Mouse (Mus musculus) layer of hippocampus, postnatal 25 days (tissue): ENCODE results near the gene Rab11fip5. TPM values are rescaled to one million over a fixed set of nuclear protein-coding genes. Genes with fewer than 3 reads are reported as not detected.

Experiments
- DNase-seq, 2 experiments: peaks; one replicate each; pipeline ENCODE4 v3.0.0; 2022; ENCODE audit warnings: mixed read lengths in 2 of 2, low spot score in 1 of 2; ENCODE audit errors: extremely low spot score in 1 of 2
- total RNA-seq, 2 experiments: library from RNA; stranded (reverse); gene quantifications; 2 replicates each; pipeline ENCODE4 v1.2.3; 2021

The Rab11fip5 gene
- total RNA-seq, 2 experiments from 2014 or later, result 53.8 to 55.3 TPM

DNA sequence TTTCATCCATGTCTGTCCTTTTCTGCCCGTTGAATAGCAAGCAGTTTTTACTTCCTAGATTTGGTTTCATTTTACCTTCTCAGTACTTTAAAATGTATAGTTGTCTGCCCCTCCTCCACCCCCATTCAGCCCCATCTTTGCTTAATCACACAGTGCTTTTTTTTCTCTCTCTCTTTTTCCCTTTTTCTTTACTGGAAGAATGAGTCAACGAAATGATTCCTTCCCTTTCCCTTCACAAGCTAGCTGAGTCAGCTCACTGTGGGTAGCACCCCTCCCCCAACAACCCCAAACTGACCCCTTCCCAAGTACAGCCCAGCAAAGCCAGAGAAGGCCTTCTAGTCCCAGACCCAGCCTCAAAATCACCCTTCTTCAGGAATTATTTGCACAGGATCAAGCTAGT, 49.3 kb downstream of the Rab11fip5 start:
- DNase-seq, result no peak

GRCm38 (mm10) chr6:85320445-85320866, 54.0 kb downstream of the Rab11fip5 start:
- DNase-seq, result no peak

DNA sequence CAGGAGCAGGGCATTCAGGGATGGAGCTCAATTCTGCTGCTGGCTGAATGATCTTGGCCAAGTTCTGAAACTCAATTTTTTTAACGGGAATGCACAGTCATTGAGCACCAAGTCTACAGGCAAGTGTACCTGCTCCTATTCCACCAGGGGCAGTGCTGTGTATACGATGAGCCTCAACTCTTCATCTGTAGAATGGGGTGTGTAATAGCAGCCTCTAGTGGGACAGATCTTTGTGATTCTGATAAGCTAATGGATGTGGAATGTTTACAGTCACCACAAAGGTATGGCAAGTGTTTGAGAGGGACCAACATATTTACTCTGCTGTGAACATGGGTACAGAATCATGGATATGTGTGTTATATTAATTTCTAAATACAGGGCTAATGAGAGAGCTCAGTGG, 58.2 kb downstream of the Rab11fip5 start:
- DNase-seq, result no peak

GRCm38 (mm10) chr6:85314064-85314798, 60.2 kb downstream of the Rab11fip5 start:
- no peak for DNase-seq

GRCm38 (mm10) chr6:85307894-85308293, 66.5 kb downstream of the Rab11fip5 start:
- no peak for DNase-seq

DNA sequence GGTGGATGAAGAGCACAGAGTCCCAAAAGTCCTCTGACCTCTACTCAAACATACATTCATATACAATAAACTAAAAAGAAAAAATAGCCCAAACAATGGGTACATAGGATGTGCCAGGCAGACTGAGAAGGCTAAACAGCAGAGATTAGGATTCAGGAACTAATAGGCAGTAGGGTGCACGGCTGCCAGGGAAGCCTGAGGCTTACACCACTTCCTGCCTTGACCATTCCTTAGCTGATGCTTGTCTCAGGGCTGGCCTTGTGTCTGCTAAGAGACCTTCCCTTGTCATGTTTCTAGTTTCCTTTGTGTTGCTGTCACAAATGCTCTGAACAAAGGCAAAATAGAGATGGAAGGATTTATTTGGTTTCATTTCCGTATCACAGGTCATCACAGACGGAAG, 68.1 kb downstream of the Rab11fip5 start:
- DNase-seq, result no peak

DNA sequence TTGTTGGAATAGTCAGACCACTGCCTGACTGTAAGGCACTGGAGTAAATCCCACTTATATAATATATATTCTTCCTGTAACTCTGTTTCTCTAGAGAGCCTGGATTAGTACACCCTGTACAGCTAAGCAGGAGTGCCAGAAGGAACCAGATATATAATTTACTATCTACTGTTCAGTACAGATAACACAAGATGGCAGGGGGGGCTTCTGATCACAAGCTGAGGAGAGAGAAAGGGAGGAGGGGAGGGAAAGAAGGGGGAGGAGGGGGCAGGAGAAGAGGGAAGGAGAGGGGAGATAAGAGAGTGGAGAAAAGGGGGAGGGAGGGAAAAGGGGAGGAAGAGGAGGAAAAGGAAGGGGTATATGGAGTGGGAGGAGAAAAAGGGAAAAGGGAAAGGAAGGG, 68.6 kb downstream of the Rab11fip5 start:
- DNase-seq, result no peak

- no peak for DNase-seq
These were observed 69.5 kb downstream of the Rab11fip5 start for GRCm38 (mm10) chr6:85304966-85305365.

GRCm38 (mm10) chr6:85302326-85303055, 71.9 kb downstream of the Rab11fip5 start:
- peak in 1 of 2 experiments; percentile 34 for DNase-seq

DNA sequence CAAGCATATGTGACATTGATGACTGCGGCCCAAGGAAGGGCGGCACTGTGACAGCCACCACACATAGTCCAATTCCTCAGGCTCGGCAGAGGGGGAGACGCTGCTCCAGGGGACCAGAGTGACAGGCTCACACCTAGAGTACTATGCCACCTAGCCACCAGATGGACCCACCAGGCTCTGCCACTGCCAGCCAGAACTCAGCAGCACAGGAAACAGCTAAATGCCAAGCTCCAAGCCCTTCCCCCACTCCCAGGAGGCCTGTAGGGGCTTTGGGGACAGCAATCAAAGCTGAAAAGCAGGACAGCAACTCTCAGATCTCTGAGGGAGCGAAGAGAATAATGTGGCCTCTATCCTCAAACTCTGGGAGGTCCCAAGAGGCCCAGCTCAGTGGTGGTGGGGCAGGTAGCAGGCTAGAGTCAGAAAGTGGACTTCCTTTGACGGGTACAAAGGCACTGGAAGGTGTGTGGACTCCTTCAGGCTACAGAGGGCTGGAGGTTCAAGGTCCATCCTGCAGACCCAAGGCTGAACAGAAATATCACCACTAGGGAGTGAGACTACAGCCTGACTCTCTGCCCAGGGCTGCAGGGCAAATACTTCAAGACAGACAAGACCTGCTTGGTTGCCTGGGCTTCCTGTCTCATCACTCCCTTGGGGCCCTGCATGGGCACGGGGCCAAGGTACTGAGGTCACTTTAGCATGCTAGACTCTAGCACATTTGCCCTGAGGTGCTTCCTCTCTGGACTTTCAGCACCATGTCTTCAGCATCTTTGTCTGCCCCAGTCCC, 78.9 kb downstream of the Rab11fip5 start:
- no peak for DNase-seq

DNA sequence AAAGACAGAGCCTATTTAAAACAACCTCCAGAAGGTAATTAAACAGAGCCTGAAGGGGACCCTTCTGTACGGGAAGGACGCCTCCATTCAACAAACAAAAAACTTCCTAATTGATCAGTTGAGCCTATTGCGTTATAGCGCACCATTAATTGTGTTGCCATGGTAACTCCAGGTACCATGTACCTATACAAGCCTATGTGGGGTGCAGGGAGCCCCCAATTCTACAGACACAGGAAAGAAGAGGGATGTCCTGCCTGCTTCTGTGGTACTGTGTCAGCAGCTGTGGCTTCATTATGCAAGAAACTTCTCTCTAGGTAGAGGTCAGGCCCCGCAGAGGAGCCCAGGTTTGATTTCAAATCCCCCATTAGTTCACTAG, 80.4 kb downstream of the Rab11fip5 start:
- no peak for DNase-seq

- no peak for DNase-seq
These were observed 81.0 kb downstream of the Rab11fip5 start for GRCm38 (mm10) chr6:85293255-85294003.

GRCm38 (mm10) chr6:85290869-85291824, 83.3 kb downstream of the Rab11fip5 start:
- DNase-seq, result no peak

DNA sequence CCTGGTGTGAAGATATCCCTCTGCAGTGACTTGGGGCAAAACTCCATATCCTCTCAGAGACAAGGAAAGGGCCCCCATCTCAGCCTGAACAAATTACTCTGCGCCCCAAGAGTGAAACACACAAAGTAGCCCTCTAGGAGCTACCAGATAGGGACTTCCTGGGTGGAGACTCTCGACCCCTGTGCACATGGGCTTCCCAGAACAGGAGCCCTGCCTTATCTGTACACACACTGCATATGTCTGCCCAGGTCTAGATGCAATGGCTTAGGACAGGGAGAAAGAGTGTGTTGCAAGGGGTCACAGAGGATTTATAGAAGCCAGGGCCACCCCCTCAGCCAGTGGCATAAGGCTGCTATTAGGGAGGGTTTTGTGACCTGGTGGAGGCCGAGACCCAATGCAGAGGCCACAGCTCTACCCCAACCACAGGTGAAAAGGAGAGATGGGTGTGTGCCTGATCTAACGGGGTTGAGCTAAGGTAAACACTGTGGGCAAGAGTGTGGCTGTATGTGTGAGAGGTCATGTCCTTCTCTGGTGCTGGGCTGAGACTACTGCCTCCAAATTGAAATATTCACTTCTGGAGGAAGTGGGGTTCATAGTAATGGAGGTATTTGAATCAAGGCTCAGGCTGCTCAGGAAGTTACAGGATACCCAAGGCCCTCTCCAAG, 86.1 kb downstream of the Rab11fip5 start:
- DNase-seq, result no peak

- no peak for DNase-seq
These were observed 88.0 kb downstream of the Rab11fip5 start for GRCm38 (mm10) chr6:85286283-85287047.
